Mouse (Mus musculus): ENCODE measurements at regions not wholly inside any gene's neighbourhood (a gene's known extent, or its start where the extent isn't known, plus 50 kb on each side); places are given as distances from the start of the nearest gene placed in this dataset.

- TF ChIP-seq CTCF (IDR thresholded peaks at IDR 0.05; ENCODE audit: low read depth) (no peak), EP300 (IDR thresholded peaks at IDR 0.05; ENCODE audit: low read depth) (no peak)
These were observed 1550.5 kb upstream of the Gm6569 start for GRCm38 (mm10) chr15:72283846-72284245.
